Mouse (Mus musculus) adrenal gland, adult (tissue): ENCODE data around the gene Acbd7.

Experiments used
- DNase-seq, 2 experiments: peaks; one replicate each; pipeline ENCODE4 v3.0.0; 2022 to 2023; ENCODE audit warnings: low spot score in 1 of 2; ENCODE audit not compliant: inconsistent age in 2 of 2

Acbd7 gene

GRCm38 (mm10) chr2:3335611-3336301 lies at the start of gene Acbd7:
TSS of gene Acbd7 (plus strand) at chr2:3336168.
- peak; percentile 71 to 85 for DNase-seq

- no peak for DNase-seq
These were observed 49.7 kb upstream of the Acbd7 start for GRCm38 (mm10) chr2:3286243-3286642.

- no peak for DNase-seq
These were observed 46.4 kb upstream of the Acbd7 start for GRCm38 (mm10) chr2:3289581-3289980.

GRCm38 (mm10) chr2:3292170-3292569 lies 43.8 kb upstream of the Acbd7 start:
- DNase-seq, result peak in 1 of 2 experiments; percentile 54

GRCm38 (mm10) chr2:3295826-3296225 lies 40.1 kb upstream of the Acbd7 start:
- no peak for DNase-seq

- DNase-seq, result peak; percentile 79 to 91
These were observed 30.4 kb upstream of the Acbd7 start for GRCm38 (mm10) chr2:3305426-3306025.

- no peak for DNase-seq
These were observed 12.8 kb upstream of the Acbd7 start for GRCm38 (mm10) chr2:3323132-3323531.

- no peak for DNase-seq
These were observed 11.4 kb upstream of the Acbd7 start for GRCm38 (mm10) chr2:3324381-3325130.

GRCm38 (mm10) chr2:3326547-3326946 lies 9.4 kb upstream of the Acbd7 start:
- peak in 1 of 2 experiments; percentile 66 for DNase-seq

GRCm38 (mm10) chr2:3327351-3327750 lies 8.6 kb upstream of the Acbd7 start:
- DNase-seq, result peak; percentile 65 to 91

GRCm38 (mm10) chr2:3331071-3331703 lies 4.8 kb upstream of the Acbd7 start:
- peak; percentile 14 to 51 for DNase-seq

- no peak for DNase-seq
These were observed 3.9 kb upstream of the Acbd7 start for GRCm38 (mm10) chr2:3332056-3332455.

GRCm38 (mm10) chr2:3332484-3333242 lies 3.3 kb upstream of the Acbd7 start, which contains the start of gene Rpp38:
TSS of gene Rpp38 (minus strand) at chr2:3332643.
- peak; percentile 99 to 100 for DNase-seq

- DNase-seq, result no peak
These were observed 2.2 kb upstream of the Acbd7 start for GRCm38 (mm10) chr2:3333761-3334160.

- no peak for DNase-seq
These were observed 12.5 kb downstream of the Acbd7 start for GRCm38 (mm10) chr2:3348422-3348821.

GRCm38 (mm10) chr2:3348919-3349318 lies 13.0 kb downstream of the Acbd7 start:
- DNase-seq, result peak in 1 of 2 experiments; percentile 79

GRCm38 (mm10) chr2:3353160-3353559 lies 17.2 kb downstream of the Acbd7 start:
- no peak for DNase-seq

GRCm38 (mm10) chr2:3355793-3356192 lies 19.8 kb downstream of the Acbd7 start:
- DNase-seq, result no peak

- DNase-seq, result no peak
These were observed 20.3 kb downstream of the Acbd7 start for GRCm38 (mm10) chr2:3356311-3356710.

GRCm38 (mm10) chr2:3357887-3358286 lies 21.9 kb downstream of the Acbd7 start:
- DNase-seq, result no peak

- no peak for DNase-seq
These were observed 25.1 kb downstream of the Acbd7 start for GRCm38 (mm10) chr2:3361067-3361466.
